Mouse (Mus musculus) urinary bladder, postnatal 36 days (tissue): ENCODE results near the gene Ap5s1.
"Not testable (repeated sequence)": the region's sequence is repeated elsewhere in the genome, so short reads cannot be mapped to it uniquely, and the experiment has no call there.

Experiments
- DNase-seq, 2 experiments: peaks; one replicate each; pipeline ENCODE4 v3.0.0; 2022; ENCODE audit warnings: low spot score in 2 of 2, mixed read lengths in 1 of 2

The Ap5s1 gene

GRCm38 (mm10) chr2:131221853-131222515, 15.1 kb downstream of the Ap5s1 start:
- DNase-seq: no peak

- no peak for DNase-seq
Observed at GRCm38 (mm10) chr2:131222562-131222961, 15.7 kb downstream of the Ap5s1 start.

- no peak for DNase-seq
Observed at GRCm38 (mm10) chr2:131223569-131223968, 16.7 kb downstream of the Ap5s1 start.

- DNase-seq: no peak
Observed at GRCm38 (mm10) chr2:131225178-131225577, 18.3 kb downstream of the Ap5s1 start.

- DNase-seq: not testable (repeated sequence)
Observed at GRCm38 (mm10) chr2:131226669-131227068, 19.8 kb downstream of the Ap5s1 start.

GRCm38 (mm10) chr2:131227243-131227642, 20.4 kb downstream of the Ap5s1 start:
- no peak for DNase-seq

GRCm38 (mm10) chr2:131232558-131232957, 25.7 kb downstream of the Ap5s1 start:
- DNase-seq: no peak

- peak; percentile 94 to 97 for DNase-seq
Observed at GRCm38 (mm10) chr2:131233307-131234126, 26.6 kb downstream of the Ap5s1 start, which contains the start of gene Mavs. Gene Mavs, plus strand, starts transcription at chr2:131234063.

GRCm38 (mm10) chr2:131234127-131234650, 27.3 kb downstream of the Ap5s1 start:
- DNase-seq: no peak

GRCm38 (mm10) chr2:131234970-131235635, 28.2 kb downstream of the Ap5s1 start:
- no peak for DNase-seq

- DNase-seq: no peak
Observed at GRCm38 (mm10) chr2:131242180-131242579, 35.3 kb downstream of the Ap5s1 start.

GRCm38 (mm10) chr2:131242929-131243328, 36.1 kb downstream of the Ap5s1 start:
- DNase-seq: no peak

- peak; percentile 35 to 69 for DNase-seq
Observed at GRCm38 (mm10) chr2:131253681-131254328, 46.9 kb downstream of the Ap5s1 start.

- no peak for DNase-seq
Observed at GRCm38 (mm10) chr2:131254329-131254713, 47.4 kb downstream of the Ap5s1 start.

- no peak for DNase-seq
Observed at GRCm38 (mm10) chr2:131255738-131256137, 48.9 kb downstream of the Ap5s1 start.

GRCm38 (mm10) chr2:131258693-131259092, 51.8 kb downstream of the Ap5s1 start:
- no peak for DNase-seq

- no peak for DNase-seq
Observed at GRCm38 (mm10) chr2:131260544-131261307, 53.8 kb downstream of the Ap5s1 start.

GRCm38 (mm10) chr2:131261481-131262212, 54.8 kb downstream of the Ap5s1 start:
- DNase-seq: no peak

GRCm38 (mm10) chr2:131262213-131262672, 55.4 kb downstream of the Ap5s1 start, which contains the start of gene Pank2:
Gene Pank2, plus strand, starts transcription at chr2:131262495.
- DNase-seq: peak; percentile 92 to 97
